Mouse (Mus musculus) MEL (cell line): ENCODE data around the gene Cd37. TPM values are rescaled to one million over a fixed set of nuclear protein-coding genes. Genes with fewer than 3 reads are reported as not detected.
A peak's percentile ranks its signal among the peaks of the same experiment; 100 is the strongest.

Experiments used
- DNase-seq: peaks from one replicate; pipeline ENCODE4 v3.0.0; 2011; ENCODE audit warnings: low read depth, low spot score
- H3K27ac ChIP-seq: 2 replicates; pipeline ENCODE4 v1.5.1; 2012; ENCODE audit warnings: low read depth, mild to moderate bottlenecking, control low read depth, low read length, moderate library complexity; ENCODE audit not compliant: control insufficient read depth
- H3K27me3 ChIP-seq, 2 experiments: fragments of 150-350 bp in 1 of 2; sonication (generic) in 1 of 2; 2 replicates each; pipeline ENCODE4 v1.6.1; 2012; ENCODE audit warnings: low read length in 2 of 2, mild to moderate bottlenecking in 2 of 2, improper control_type of control experiment in 1 of 2, moderate library complexity in 1 of 2; ENCODE audit not compliant: insufficient read depth in 2 of 2, control insufficient read depth in 1 of 2
- H3K36me3 ChIP-seq, 2 experiments: 2 replicates each; pipeline ENCODE4 v1.6.1; 2012 to 2014; ENCODE audit warnings: low read length in 2 of 2, improper control_type of control experiment in 1 of 2, inconsistent platforms in 1 of 2, mild to moderate bottlenecking in 1 of 2; ENCODE audit not compliant: insufficient read depth in 2 of 2, control insufficient read depth in 1 of 2
- H3K4me1 ChIP-seq, 2 experiments: fragments of 150-350 bp in 1 of 2; sonication (generic) in 1 of 2; 2 replicates each; pipeline ENCODE4 v1.6.1; 2012; ENCODE audit warnings: low read length in 2 of 2, improper control_type of control experiment in 1 of 2, mild to moderate bottlenecking in 1 of 2; ENCODE audit not compliant: insufficient read depth in 2 of 2, control insufficient read depth in 1 of 2
- H3K4me3 ChIP-seq, 2 experiments: fragments of 150-350 bp in 1 of 2; sonication (generic) in 1 of 2; 2 replicates each; pipeline ENCODE4 v1.5.1; 2012; ENCODE audit warnings: low read depth in 2 of 2, low read length in 2 of 2, mild to moderate bottlenecking in 2 of 2, moderate library complexity in 2 of 2, control low read depth in 1 of 2, improper control_type of control experiment in 1 of 2; ENCODE audit not compliant: control insufficient read depth in 1 of 2, insufficient read depth in 1 of 2
- H3K79me2 ChIP-seq: 2 replicates; pipeline ENCODE4 v1.6.1; 2012; ENCODE audit warnings: mild to moderate bottlenecking, low read length, moderate library complexity; ENCODE audit not compliant: control insufficient read depth, poor library complexity, insufficient read depth
- H3K9ac ChIP-seq: 2 replicates; pipeline ENCODE4 v1.6.1; 2012; ENCODE audit warnings: low read depth, mild to moderate bottlenecking, control low read depth, low read length, moderate library complexity; ENCODE audit not compliant: control insufficient read depth, poor library complexity, severe bottlenecking
- H3K9me3 ChIP-seq: fragments of 150-350 bp; sonication (generic); replicated peaks from 2 replicates; pipeline ENCODE4 v1.6.1; 2012; ENCODE audit warnings: mild to moderate bottlenecking, low read length, improper control_type of control experiment, moderate library complexity; ENCODE audit not compliant: insufficient read depth
- ELF1 ChIP-seq: IDR thresholded peaks from 2 replicates; pipeline ENCODE4 v1.6.1; 2014; ENCODE audit warnings: low read depth, mild to moderate bottlenecking, inconsistent platforms, low read length, improper control_type of control experiment, moderate library complexity
- ETS1 ChIP-seq: IDR thresholded peaks from 2 replicates; pipeline ENCODE4 v1.6.1; 2012; ENCODE audit warnings: low read depth, mild to moderate bottlenecking, inconsistent platforms, low read length, improper control_type of control experiment, moderate library complexity
- GABPA ChIP-seq: IDR thresholded peaks from 2 replicates; pipeline ENCODE4 v1.6.1; 2012; ENCODE audit warnings: low read depth, mild to moderate bottlenecking, inconsistent platforms, low read length, improper control_type of control experiment, moderate library complexity
- JUND ChIP-seq: IDR thresholded peaks from 2 replicates; pipeline ENCODE4 v1.6.1; 2011; ENCODE audit warnings: low read depth, mild to moderate bottlenecking, improper control_type of control experiment, low read length
- MAX ChIP-seq: IDR thresholded peaks from 2 replicates; pipeline ENCODE4 v1.6.1; 2011; ENCODE audit warnings: low read length, improper control_type of control experiment
- MAZ ChIP-seq: IDR thresholded peaks from 2 replicates; pipeline ENCODE4 v1.6.1; 2012; ENCODE audit warnings: low read depth, mild to moderate bottlenecking, inconsistent platforms, low read length, improper control_type of control experiment
- MXI1 ChIP-seq: IDR thresholded peaks from 2 replicates; pipeline ENCODE4 v1.6.1; 2011; ENCODE audit warnings: mild to moderate bottlenecking, low read depth, low read length, improper control_type of control experiment
- MYB ChIP-seq: IDR thresholded peaks from 2 replicates; pipeline ENCODE4 v1.6.1; 2011; ENCODE audit warnings: mild to moderate bottlenecking, low read depth, low read length, improper control_type of control experiment
- MYC ChIP-seq: IDR thresholded peaks from 2 replicates; pipeline ENCODE4 v1.6.1; 2011; ENCODE audit warnings: low read depth, mild to moderate bottlenecking, low read length, improper control_type of control experiment, moderate library complexity
- NELFE ChIP-seq: IDR thresholded peaks from 2 replicates; pipeline ENCODE4 v1.6.1; 2011; ENCODE audit warnings: low read depth, low read length, improper control_type of control experiment
- NRF1 ChIP-seq: IDR thresholded peaks from 2 replicates; pipeline ENCODE4 v1.6.1; 2014; ENCODE audit warnings: low read depth, mild to moderate bottlenecking, inconsistent platforms, low read length, improper control_type of control experiment, moderate library complexity; ENCODE audit not compliant: poor library complexity, insufficient read depth, severe bottlenecking
- POLR2AphosphoS2 ChIP-seq: IDR thresholded peaks from 2 replicates; pipeline ENCODE4 v1.6.1; 2011; ENCODE audit warnings: low read length, improper control_type of control experiment
- SIN3A ChIP-seq: IDR thresholded peaks from 2 replicates; pipeline ENCODE4 v1.6.1; 2012; ENCODE audit warnings: low read length, improper control_type of control experiment, inconsistent platforms
- SMC3 ChIP-seq: IDR thresholded peaks from 2 replicates; pipeline ENCODE4 v1.6.1; 2011; ENCODE audit warnings: low read depth, low read length, improper control_type of control experiment
- TBP ChIP-seq: IDR thresholded peaks from 2 replicates; pipeline ENCODE4 v1.8.0; 2011; ENCODE audit warnings: low read depth, low read length, improper control_type of control experiment
- UBTF ChIP-seq: IDR thresholded peaks from 2 replicates; pipeline ENCODE4 v1.6.1; 2012; ENCODE audit warnings: low read depth, mild to moderate bottlenecking, inconsistent platforms, low read length, improper control_type of control experiment, moderate library complexity, borderline replicate concordance; ENCODE audit not compliant: insufficient read depth
- USF1 ChIP-seq: IDR thresholded peaks from 2 replicates; pipeline ENCODE4 v1.6.1; 2014; ENCODE audit warnings: low read depth, mild to moderate bottlenecking, inconsistent platforms, low read length, improper control_type of control experiment, moderate library complexity
- USF2 ChIP-seq, 2 experiments: IDR thresholded peaks; 2 replicates each; pipeline ENCODE4 v1.6.1; 2011 to 2012; ENCODE audit warnings: improper control_type of control experiment in 2 of 2, low read length in 2 of 2, borderline replicate concordance in 1 of 2, inconsistent platforms in 1 of 2, low read depth in 1 of 2, mild to moderate bottlenecking in 1 of 2; ENCODE audit not compliant: insufficient read depth in 1 of 2
- ZKSCAN1 ChIP-seq: IDR thresholded peaks from 2 replicates; pipeline ENCODE4 v1.6.1; 2012; ENCODE audit warnings: low read depth, mild to moderate bottlenecking, inconsistent platforms, low read length, improper control_type of control experiment, moderate library complexity
- ZMIZ1 ChIP-seq: IDR thresholded peaks from 2 replicates; pipeline ENCODE4 v1.6.1; 2012; ENCODE audit warnings: low read depth, mild to moderate bottlenecking, inconsistent platforms, low read length, improper control_type of control experiment, moderate library complexity
- ZNF384 ChIP-seq: IDR thresholded peaks from 2 replicates; pipeline ENCODE4 v1.6.1; 2012; ENCODE audit warnings: low read depth, mild to moderate bottlenecking, inconsistent platforms, low read length, improper control_type of control experiment
- polyA plus RNA-seq, 2 experiments: library from polyadenylated mRNA; stranded (reverse) in 1 of 2; unstranded in 1 of 2; fragments of >175 nt in 1 of 2; fragments of >200 nt in 1 of 2; gene quantifications; 2 replicates each; pipeline versions ENCODE4 v1.2.1 to v1.2.4; 2012; ENCODE audit warnings: low replicate concordance in 2 of 2, low read depth in 1 of 2; ENCODE audit not compliant: insufficient read length in 2 of 2, insufficient read depth in 1 of 2, missing spikeins in 1 of 2
- total RNA-seq: library from RNA; depleted of rRNA; stranded (reverse); fragments of 300-350 nt; gene quantifications from 2 replicates; pipeline ENCODE4 v1.2.3, GENCODE M21; 2012

The Cd37 gene
- total and polyA plus RNA-seq, 3 experiments: 22.4 to 111 TPM; not detected in 1

DNA sequence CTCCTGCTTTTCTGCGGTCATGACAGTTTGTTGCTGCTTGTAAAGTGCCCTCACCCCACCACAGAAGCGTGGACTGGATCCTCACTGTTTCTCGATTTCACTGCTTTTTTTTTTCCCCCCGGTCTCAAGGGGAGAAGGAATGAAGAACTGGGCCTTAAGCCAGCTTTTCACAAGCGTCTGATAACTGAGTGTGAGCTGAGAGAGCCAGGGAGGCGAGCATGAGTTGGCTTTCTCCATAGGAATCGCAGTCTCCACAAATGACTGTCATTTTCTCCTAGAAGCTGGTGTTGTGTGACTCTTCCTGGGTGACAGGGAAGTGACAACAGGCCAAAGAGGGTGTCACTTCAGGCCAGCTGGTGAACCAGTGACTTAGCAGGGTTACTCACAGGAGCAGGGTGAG is 23.4 kb upstream of the Cd37 start:
- Histone ChIP-seq H3K27ac (no peak overlapping the region), H3K9ac (no peak overlapping the region), H3K36me3 (no peaks in the 10 kb centered on the region), H3K4me3 (no peak overlapping the region), H3K79me2 (no peaks in the 10 kb centered on the region), H3K27me3 (peaks cover 7 to 11% of the 10 kb centered on the region in 2 experiments), H3K4me1 (no peaks in the 10 kb centered on the region), H3K9me3 (no peaks in the 10 kb centered on the region)
- TF ChIP-seq TBP (no peak), ETS1 (0 out of 2 replicates have a peak, but pooled peaks have one; percentile 15), MYC (no peak), MXI1 (no peak), ZMIZ1 (no peak), ZNF384 (peak; percentile 60; the same call in 1 of the 2 replicates)
- peak; percentile 42 for DNase-seq

DNA sequence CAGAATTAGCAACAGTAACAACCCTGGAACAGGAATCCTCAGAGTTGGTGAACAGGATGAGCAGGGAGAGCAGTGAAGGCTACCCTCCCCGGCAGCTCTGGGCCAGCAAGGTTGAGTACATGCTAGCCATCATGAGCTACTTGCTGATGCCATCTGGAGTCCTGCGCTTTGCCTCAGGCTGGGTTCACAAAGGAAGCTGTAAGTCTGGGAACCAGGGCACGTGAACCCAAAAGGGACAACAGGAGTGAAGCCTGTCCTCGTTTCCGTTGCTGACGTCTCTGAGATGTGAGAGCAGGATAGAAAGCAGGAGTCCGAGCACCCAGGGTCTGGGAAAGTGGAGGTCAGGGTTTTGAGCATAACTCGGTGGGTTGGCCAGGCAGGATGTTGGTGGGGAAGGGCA is 20.4 kb upstream of the Cd37 start:
- TF ChIP-seq GABPA (no peak), NELFE (no peak), ZNF384 (no peak), MXI1 (no peak), MAZ (no peak), JUND (no peak), USF1 (no peak), SIN3A (no peak), ELF1 (no peak), POLR2AphosphoS2 (no peak)
- Histone ChIP-seq H3K79me2 (no peaks in the 10 kb centered on the region), H3K4me1 (no peaks in the 10 kb centered on the region), H3K36me3 (no peaks in the 10 kb centered on the region), H3K9me3 (no peaks in the 10 kb centered on the region), H3K27me3 (peaks cover 9 to 16% of the 10 kb centered on the region in 2 experiments), H3K27ac (no peak overlapping the region), H3K9ac (no peak overlapping the region), H3K4me3 (no peak overlapping the region)
- no peak for DNase-seq

DNA sequence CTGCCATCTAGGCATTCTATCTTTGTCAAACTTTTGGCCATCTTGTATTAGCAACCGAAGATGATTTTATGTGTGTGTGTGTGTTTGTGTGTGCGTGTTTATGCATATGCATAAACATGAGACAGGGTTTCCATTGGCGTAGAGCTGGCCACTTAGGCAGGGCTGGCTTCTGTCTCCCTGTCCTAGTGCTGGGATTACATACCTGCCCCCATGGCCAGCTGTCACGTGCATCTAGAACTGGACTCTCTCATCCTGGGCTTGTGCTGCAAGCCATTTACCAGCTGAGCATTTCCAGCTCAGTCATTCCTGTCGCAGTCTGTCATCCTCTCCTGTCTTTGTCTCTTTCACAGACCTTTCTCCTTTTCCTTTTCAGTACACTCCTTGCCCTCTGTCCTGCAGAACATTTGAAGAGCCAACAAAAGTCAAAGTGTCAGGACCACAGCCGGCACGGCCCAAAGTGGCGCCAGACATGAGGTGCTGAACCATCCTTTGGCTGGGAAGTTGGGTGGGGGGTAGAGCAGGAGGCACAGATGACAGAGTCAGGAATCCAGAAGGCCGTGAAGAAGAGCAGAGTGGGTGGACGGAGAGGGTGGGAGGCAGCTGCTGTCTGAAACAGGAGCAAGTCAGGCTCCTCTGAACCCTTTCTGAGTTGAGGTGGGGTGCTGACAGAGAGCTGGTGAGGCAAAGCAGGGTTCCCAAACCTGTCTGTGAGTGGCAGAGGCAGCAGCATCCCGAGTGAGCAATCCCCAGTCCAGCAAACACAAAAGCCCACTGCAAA is 18.3 kb upstream of the Cd37 start:
- Histone ChIP-seq H3K79me2 (no peaks in the 10 kb centered on the region), H3K36me3 (no peaks in the 10 kb centered on the region), H3K4me1 (no peaks in the 10 kb centered on the region), H3K4me3 (no peak overlapping the region), H3K27me3 (peaks cover 12 to 22% of the 10 kb centered on the region in 2 experiments), H3K9me3 (no peaks in the 10 kb centered on the region), H3K27ac (no peak overlapping the region), H3K9ac (no peak overlapping the region)
- no peak for TF ChIP-seq ETS1
- no peak for TF ChIP-seq UBTF
- TF ChIP-seq USF2 (IDR thresholded peaks at IDR 0.05; ENCODE audit: borderline replicate concordance in 1 of 2, insufficient read depth in 1 of 2, low read depth in 1 of 2, low read length in 2 of 2): no peak
- TF ChIP-seq NRF1: no peak
- no peak for TF ChIP-seq MYC
- no peak for TF ChIP-seq MAZ
- no peak for TF ChIP-seq TBP
- no peak for TF ChIP-seq ELF1
- TF ChIP-seq ZKSCAN1: no peak
- no peak for TF ChIP-seq USF1
- TF ChIP-seq POLR2AphosphoS2: no peak
- no peak for TF ChIP-seq MAX
- no peak for TF ChIP-seq SMC3
- TF ChIP-seq GABPA: no peak
- TF ChIP-seq MYB: no peak
- DNase-seq: no peak
